17 mouse cellular contexts compared by ENCODE assay signal in genomic region chr8:22036137-22036536, GRCm38 (mm10). TPM values are rescaled to one million over a fixed set of nuclear protein-coding genes. Genes with fewer than 3 reads are reported as not detected.
A peak's percentile ranks its signal among the peaks of the same experiment; 100 is the strongest.
DNase-seq lines count a peak whose midpoint lies in the region; ATAC-seq lines count a peak whose summit lies in the region.
"Had no signal": no experiment of that assay in that cellular context is flagged by ENCODE, and none has a peak within 500 bp of the region (broad histone marks: within the 10 kb centered on the region; RNA-seq: fewer than 3 reads in every experiment).

No protein-coding gene starts in this region.

- DNase-seq in cerebellum, postnatal 4 days (ENCODE audit: low spot score in 2 of 2): no peak
- peak; percentile 81 for DNase-seq in heart, adult 11 months
- DNase-seq in heart, postnatal 4 days: no peak
- peak; percentile 66 for DNase-seq in brain, adult 2 months (ENCODE audit: low read depth, low spot score)
- DNase-seq in cerebellum, postnatal 14 days: peak; percentile 17 to 20
- DNase-seq in lung, postnatal 10 days: no peak
- DNase-seq in frontal cortex, adult 2 months (ENCODE audit: extremely low spot score in 1 of 2, low spot score in 1 of 2): no peak
- DNase-seq: adrenal gland, adult 8-10 months; adrenal gland, postnatal 25 days; gastrocnemius, postnatal 10 days; gastrocnemius, postnatal 36 days; kidney, adult 11 months had no signal

- peak; percentile 46 for ATAC-seq in cerebellum, adult (ENCODE audit: insufficient number of reproducible peaks, low FRiP score, low TSS enrichment)
- ATAC-seq: activated CD4-positive, CD25-positive, alpha-beta regulatory T cell, adult 4 months; forebrain, embryonic 15.5 days; hindbrain, embryonic 16.5 days; intestine, embryonic 15.5 days had no signal

RNA-seq across cellular contexts. Expression of gene Atp7b, which starts 24.0 kb away (rescaled TPM):
- total RNA-seq in heart, postnatal 4 days (2021): under 1 TPM; 0.38 to 0.55 TPM
- 1.5 and 1.9 TPM in 2 replicates for polyA plus RNA-seq in frontal cortex, adult 2 months (2012; rRNA removed)
- polyA plus RNA-seq: activated CD4-positive, CD25-positive, alpha-beta regulatory T cell, adult 4 months had no signal

RNA-seq across cellular contexts. Expression of gene Alg11, which starts 24.4 kb away (rescaled TPM):
- 10 to 100 TPM; 11.4 to 14.5 TPM for total RNA-seq in heart, postnatal 4 days (2021)
- polyA plus RNA-seq in frontal cortex, adult 2 months (2012; rRNA removed): 11.4 and 12.8 TPM in 2 replicates

Comparison
In these comparisons a context has a peak if more than half of its experiments do, and no peak if none do; other contexts are left out.
1. DNase-seq: peak in heart, adult 11 months (single experiment), brain, adult 2 months (single experiment) and cerebellum, postnatal 14 days (2 of 2); none in cerebellum, postnatal 4 days (0 of 2), heart, postnatal 4 days (single experiment), lung, postnatal 10 days (single experiment) and frontal cortex, adult 2 months (0 of 2).